Mouse (Mus musculus) liver, postnatal 0 days (tissue): Measurements from ENCODE around the gene Edc4.

Experiments
- CTCF ChIP-seq: sonication (generic); IDR thresholded peaks from 2 replicates; pipeline ENCODE4 v1.5.1; 2016; ENCODE audit warnings: antibody characterized with exemption, low read depth
- EP300 ChIP-seq: IDR thresholded peaks from 2 replicates; pipeline ENCODE4 v1.6.1; 2016; ENCODE audit warnings: antibody characterized with exemption, low read depth, mild to moderate bottlenecking

- TF ChIP-seq CTCF = peak; percentile 67
- no peak for TF ChIP-seq EP300
These were observed 11.8 kb downstream of the Edc4 start for GRCm38 (mm10) chr8:105892432-105892831.
